Mouse (Mus musculus): ENCODE data around the gene Igdcc3.

GRCm38 (mm10) chr9:65172654-65173053 lies 31.7 kb downstream of the Igdcc3 start:
- TF ChIP-seq GATA1 (IDR thresholded peaks at IDR 0.05; ENCODE audit: borderline replicate concordance, low read length) (no peak), FLI1 (IDR thresholded peaks at IDR 0.05; ENCODE audit: low read length) (no peak)

All from megakaryocyte, embryonic 14.5 days (primary cell).